Mouse (Mus musculus) inflammation-experienced regulatory T-cells, adult 6 months (primary cell): ENCODE measurements around the gene Actr1a. TPM values are rescaled to one million over a fixed set of nuclear protein-coding genes. Genes with fewer than 3 reads are reported as not detected.

Experiments used
- ATAC-seq: one replicate; pipeline ENCODE4 v1.8.0; 2017
- polyA plus RNA-seq, 3 experiments: library from polyadenylated mRNA; unstranded; fragments of 100-300 nt; shearing (Covaris generic); gene quantifications; one replicate each; pipeline ENCODE4 v1.2.1; 2017

Gene Actr1a
- polyA plus RNA-seq, 3 experiments from 2014 or later: 77.1 to 105 (median 78.0) TPM

DNA sequence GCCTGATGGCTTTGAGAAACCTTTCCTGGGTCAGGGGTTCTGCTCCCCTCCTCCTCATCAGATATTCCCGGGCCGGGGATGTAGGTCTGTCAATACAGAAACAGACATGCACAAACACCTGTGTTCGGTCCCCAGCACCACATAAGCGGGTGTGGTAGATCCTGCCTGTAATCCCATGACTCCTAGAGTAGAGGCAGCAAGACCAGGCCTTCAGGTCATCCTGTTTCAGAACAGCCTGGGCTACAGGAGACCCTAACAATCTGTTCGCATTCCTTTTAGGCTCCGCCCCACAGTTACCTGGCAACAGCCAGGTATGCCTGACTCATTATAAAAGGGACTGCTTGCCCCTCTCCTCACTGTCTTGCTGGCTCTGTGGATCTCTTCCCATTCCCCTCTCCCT lies 46.0 kb downstream of the Actr1a start:
- ATAC-seq: no peak

- peak; percentile 87 for ATAC-seq
These were observed 46.6 kb downstream of the Actr1a start for GRCm38 (mm10) chr19:46348761-46349458.

DNA sequence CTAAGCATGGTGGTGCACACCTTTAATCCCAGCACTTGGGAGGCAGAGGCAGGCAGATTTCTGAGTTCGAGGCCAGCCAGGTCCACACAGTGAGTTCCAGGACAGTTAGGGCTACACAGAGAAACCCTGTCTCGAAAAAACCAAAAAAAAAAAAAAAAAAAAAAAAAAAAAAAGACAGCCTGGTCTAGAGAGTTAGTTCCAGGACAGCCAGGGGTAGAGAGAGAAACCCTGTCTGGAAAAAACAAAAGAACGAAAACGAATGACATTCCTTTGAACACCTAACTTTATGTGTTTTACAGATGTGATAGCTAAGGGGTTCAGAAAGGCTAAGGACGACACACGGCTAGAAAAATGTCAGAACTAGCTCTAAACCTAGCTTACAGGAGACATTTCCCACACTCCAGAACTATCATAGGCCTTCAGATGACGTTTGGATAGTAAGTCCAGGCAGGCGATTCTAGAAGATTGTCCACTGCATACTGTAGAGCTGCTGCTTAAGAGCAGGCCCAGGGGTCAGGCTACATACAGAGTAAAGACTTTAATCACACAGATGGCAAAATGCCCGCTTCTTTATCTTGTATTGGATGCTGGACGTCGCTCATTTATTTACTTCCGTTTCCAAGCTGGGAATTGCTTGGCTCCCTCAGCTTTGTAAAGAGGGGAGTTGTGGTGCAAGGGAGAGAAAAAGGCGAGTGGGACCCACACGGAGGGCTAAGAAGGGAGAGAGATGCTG lies 47.4 kb downstream of the Actr1a start:
- ATAC-seq: peak; percentile 19

- no peak for ATAC-seq
These were observed 48.4 kb downstream of the Actr1a start for GRCm38 (mm10) chr19:46347146-46347545.

- no peak for ATAC-seq
These were observed 50.7 kb downstream of the Actr1a start for GRCm38 (mm10) chr19:46344710-46345419.

DNA sequence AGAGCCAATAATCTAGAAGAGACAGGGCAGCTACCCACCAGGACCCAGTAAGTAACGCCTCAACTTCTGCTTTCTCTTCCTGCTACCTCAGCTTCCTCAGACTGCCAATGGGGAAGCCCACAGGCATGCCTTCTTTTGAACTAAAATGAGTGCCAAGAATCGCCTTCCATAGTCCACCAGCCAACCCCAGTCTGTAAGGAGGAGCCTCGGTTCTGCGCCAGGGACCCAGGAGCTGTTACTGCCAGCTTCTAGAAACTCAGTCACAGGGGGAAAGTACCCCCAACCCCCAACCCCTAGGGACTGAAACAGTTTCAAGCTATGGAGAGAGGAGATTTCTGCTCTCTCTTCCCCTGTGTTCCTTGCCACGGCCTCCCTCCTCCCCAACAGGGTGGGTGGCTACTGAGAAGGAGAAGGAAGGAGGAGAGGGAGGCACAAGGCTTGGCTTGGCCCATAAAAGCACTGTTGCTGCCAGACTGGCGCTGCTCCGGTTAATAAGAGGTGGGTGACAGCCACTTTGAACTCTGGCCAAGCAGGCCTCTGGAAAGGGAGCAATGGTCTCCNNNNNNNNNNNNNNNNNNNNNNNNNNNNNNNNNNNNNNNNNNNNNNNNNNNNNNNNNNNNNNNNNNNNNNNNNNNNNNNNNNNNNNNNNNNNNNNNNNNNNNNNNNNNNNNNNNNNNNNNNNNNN lies 56.1 kb downstream of the Actr1a start:
- no peak for ATAC-seq

GRCm38 (mm10) chr19:46338942-46339286 lies 56.6 kb downstream of the Actr1a start:
- peak; percentile 20 for ATAC-seq

DNA sequence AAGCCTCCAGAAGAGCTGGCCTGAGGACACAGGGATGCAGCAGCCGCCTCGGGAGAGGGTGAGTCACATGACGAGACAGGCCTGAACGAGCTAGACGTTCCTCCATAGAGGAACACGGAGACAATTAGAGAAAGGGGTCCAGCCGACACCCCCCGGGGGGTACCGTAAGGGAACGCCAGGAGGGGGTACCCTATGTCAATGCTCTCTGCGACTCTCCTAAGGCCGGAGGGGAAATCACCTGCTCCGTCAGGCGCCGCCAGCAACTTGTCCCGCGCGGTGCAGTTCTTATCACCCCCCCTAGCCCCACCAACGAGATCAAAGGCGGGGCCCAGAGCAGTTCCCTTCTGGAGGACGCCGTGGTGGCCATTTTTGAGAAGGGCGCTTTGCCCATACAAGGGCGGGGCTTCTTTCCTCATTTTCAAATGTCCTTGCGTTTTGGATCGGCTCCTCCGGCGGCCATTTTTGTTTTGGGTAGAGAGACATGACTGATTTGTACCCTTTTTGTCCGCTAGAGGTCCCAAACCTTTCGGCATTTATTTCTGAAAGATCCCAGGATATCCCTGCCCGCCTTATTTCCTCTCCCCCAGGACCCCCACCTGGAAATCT lies 57.1 kb downstream of the Actr1a start, which contains the start of gene Cuedc2:
Cuedc2 (minus strand) TSS at position 372 of the 606 bp plus-strand sequence.
- peak; percentile 93 for ATAC-seq

DNA sequence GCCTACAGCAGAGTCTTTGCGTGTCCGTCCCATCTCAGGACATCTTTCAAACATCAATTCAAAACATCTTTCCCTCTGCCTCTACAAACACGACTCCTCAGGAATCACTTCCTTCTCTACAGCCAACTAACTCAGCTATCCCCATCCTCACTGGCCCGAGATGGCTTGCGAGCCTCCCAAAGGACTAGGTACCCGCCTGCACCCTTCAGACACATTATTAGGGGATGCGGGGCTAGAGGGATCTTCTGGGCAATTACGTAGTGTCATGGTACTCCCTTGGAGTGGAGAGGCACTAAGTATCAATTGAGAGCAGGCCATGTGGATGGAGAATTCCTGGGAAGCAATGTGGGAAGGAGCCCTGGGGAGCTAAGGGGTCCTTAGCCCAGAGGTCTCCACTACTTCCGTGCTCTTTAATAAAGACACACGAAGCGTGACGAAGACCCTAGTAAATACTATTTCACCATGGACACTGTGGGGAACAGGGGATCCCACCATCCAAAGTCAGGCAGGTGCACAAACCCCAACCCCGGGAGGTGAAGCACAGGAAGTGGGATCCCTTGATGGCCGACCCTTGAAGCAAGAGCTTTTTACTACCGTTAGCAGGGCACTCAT lies 57.7 kb downstream of the Actr1a start:
- no peak for ATAC-seq

DNA sequence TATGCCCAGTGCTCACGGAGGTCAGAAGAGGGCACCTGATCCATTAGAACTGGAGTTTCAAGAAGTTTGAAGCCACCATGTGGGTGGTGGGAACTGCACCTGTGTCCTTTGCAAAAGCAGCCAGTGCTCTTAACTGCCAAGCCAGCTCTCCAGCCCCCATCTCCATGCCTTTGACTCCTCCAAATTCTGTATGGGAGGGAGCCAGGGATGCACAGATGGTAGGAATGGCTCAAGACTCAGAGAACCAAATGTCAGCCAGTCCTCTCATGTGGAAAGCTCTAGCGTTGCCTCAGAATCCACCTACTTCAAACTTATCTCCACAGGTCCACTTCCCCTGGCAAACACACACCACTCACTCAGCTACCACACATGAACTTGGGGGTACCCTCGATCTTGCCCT lies 61.6 kb downstream of the Actr1a start:
- no peak for ATAC-seq

GRCm38 (mm10) chr19:46332721-46333339 lies 62.7 kb downstream of the Actr1a start:
- ATAC-seq: no peak

- no peak for ATAC-seq
These were observed 63.6 kb downstream of the Actr1a start for GRCm38 (mm10) chr19:46331936-46332335.

DNA sequence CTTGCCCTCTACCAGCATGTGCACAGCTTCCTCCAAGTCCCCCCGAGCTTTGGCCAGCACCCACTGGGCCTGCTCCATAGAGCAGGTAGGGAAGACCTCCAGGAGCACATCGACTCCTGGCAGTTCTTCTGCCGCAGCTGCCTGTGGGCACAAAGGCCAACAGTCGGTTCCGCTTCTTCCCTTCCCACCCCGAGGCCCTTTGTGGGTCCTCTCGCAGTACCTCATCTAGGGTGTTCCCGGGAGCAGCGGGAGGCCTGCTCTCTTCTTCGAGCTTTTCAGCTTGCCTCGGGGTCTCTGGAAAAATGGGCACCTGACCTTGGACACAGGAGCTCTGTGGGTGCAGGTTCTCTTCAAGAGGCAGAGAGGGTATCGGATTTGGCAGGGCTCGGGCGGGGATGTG lies 64.2 kb downstream of the Actr1a start:
- no peak for ATAC-seq

- no peak for ATAC-seq
These were observed 64.9 kb downstream of the Actr1a start for GRCm38 (mm10) chr19:46330696-46331095.

DNA sequence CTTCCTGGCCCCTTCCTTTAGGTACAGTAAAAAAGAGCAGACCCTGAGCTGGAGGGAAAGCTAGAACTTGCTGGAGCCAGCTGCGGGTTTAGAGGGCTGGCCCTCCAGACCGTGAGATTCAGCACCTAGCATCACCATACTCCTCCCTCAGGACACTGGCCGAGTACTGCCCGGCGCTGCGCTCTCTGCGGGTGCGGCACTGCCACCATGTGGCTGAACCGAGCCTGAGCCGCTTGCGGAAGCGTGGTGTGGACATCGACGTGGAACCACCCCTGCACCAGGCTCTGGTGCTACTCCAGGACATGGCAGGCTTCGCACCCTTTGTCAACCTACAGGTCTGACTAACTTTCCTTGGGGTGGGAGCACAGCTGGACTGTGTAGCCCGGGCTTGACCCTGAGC lies 65.6 kb downstream of the Actr1a start:
- no peak for ATAC-seq

DNA sequence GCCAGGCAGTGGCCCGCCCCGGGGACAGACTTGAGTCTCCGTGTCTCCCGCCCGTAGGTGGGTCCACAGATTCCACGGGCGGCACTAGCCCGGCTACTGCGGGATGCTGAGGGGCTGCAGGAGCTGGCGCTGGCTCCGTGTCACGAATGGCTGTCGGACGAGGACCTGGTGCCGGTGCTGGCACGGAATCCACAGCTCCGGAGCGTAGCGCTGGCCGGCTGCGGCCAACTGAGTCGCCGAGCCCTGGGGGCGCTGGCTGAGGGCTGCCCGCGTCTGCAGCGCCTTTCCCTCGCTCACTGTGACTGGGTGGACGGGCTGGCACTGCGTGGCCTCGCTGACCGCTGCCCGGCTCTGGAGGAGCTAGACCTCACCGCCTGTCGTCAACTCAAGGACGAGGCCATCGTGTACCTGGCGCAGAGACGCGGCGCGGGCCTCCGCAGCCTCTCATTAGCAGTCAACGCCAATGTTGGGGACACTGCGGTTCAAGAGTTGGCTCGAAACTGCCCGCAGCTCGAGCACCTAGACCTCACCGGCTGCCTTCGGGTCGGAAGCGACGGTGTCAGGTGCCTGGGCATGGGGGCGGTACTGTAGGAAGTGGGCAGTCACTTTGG lies 66.4 kb downstream of the Actr1a start:
- peak; percentile 1 for ATAC-seq

GRCm38 (mm10) chr19:46328081-46329030 lies 67.2 kb downstream of the Actr1a start, which contains the start of gene Fbxl15:
Gene Fbxl15 (plus strand): TSS chr19:46328184.
- ATAC-seq: peak; percentile 76

DNA sequence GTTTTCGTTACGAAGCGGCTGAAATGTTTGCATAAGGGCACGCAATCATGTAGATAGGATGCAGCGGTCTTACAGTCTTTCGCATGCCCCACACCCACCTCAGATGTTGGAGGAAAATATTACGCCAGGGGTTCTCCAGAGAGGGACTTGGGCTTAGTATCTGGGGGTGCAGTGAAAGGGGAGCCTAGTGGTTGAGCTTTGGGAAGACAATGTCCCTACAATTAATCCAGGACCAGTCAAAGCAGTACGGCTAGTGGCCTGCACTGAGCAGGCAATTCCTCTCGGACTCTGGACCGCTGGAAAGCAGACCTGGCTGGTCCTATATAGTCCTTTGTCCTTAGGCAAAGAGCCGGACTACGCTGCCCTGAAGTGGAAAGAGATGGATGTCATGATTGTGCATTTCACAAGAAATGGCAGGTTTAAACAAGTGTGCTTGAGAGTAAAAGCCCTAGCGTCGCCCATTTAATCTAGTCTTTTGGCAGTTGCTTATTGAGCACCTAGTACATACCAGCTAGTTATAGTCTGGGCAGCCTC lies 68.0 kb downstream of the Actr1a start:
- no peak for ATAC-seq
